Mouse (Mus musculus): ENCODE results near the gene Adam8. TPM values are rescaled to one million over a fixed set of nuclear protein-coding genes. Genes with fewer than 3 reads are reported as not detected.

Gene Adam8
- polyA plus RNA-seq, 1 experiment from 2014 or later: 2.7 TPM

DNA sequence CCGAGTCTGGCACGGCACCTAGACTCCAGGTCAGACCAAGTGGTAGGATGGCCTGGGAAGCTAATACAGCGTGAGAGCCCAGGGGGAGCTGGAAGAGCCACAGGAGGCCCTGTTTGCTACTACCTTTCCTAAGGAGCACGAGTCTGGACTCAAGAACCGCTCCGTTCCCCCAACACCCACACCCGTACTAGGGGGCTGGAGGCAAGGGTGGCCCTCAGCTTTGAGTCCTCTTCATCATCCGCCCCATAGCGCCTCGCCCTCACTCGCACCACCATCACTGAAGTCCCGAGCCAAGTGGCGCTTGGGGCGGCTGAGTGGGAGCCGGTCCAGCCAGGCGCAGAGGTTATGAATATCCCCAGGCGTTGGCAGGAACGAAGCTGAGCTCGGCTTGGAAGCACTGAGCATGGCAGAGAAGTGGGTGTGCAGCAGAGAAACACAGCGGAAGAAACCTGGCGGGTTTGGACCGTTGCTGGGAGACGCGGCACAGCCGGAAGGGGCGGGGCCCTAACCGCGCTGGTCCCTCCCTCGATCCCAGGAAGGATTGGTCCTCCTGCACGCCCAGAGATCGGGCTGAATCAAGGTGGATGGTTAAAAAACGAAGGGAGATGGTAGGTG is 14.0 kb downstream of the Adam8 start, which contains the start of gene 6430531B16Rik:
Gene 6430531B16Rik, minus strand, starts transcription at position 478 of the 615 bp plus-strand sequence.
- Histone ChIP-seq H3K27me3 (replicated peaks) (no peaks in the 10 kb centered on the region), H3K36me3 (no peaks in the 10 kb centered on the region), H3K9ac (no peak within 1 kb of the TSS; the same call in 1 of the 2 replicates), H3K4me2 (peak within 1 kb of the TSS; percentile 92), H3K9me3 (no peaks in the 10 kb centered on the region), H3K4me3 (replicated peaks) (peak within 1 kb of the TSS; percentile 59), H3K27ac (no peak within 1 kb of the TSS), H3K4me1 (peaks cover 12% of the 10 kb centered on the region)
- WGBS: 5% methylated on average over 32 of the region's 32 CpGs
- peak; percentile 88 for ATAC-seq (ENCODE audit: insufficient read depth, low FRiP score, low read depth)

DNA sequence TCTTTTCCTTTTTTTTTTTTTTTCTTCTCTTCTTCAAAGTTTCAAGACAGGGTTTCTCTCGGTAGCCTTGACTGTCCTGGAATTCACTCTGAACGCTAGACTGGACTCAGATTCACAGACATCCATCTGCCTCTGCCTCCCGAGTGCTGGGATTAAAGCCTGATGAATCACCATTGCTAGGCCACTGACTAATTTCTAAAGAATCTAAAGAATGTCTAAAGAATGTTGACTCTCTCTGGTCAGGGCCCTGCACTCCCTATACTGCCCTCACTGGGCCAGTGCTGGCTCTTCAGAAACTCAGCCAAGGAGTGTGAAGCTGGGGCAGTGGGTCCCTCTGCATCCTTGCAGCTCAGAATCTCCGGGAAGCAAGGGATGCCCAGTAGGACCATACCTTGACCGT is 16.9 kb downstream of the Adam8 start:
- no peak overlapping the region for H3K9ac ChIP-seq
- WGBS: 47% methylated on average over 5 of the region's 5 CpGs

DNA sequence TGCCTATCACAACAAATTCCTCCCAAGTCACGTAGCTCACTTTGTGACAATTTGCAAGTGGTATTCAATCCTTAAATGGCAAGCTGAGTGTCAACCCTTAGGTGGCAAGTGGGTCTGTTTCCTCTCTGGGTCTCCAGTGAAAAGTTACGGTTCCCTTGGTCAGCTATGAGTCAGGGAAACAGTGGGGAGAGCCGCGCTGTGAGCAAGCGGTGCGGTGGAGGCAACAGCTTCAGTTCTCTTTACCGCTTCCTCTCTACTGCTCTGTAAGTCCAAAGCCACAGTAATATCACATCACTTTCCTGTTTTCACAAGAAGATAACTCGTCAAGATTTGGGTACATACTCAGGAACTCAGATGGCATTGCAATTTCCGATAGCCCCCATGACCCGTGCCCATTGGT is 18.1 kb downstream of the Adam8 start:
- H3K4me3 ChIP-seq (replicated peaks): no peak overlapping the region
- 82% methylated on average over 10 of the region's 10 CpGs for WGBS
- no peak for ATAC-seq (ENCODE audit: insufficient read depth, low FRiP score, low read depth)
- H3K27me3 ChIP-seq (replicated peaks): no peaks in the 10 kb centered on the region
- H3K4me1 ChIP-seq: peaks cover 12% of the 10 kb centered on the region
- no peak overlapping the region for H3K27ac ChIP-seq
- H3K9ac ChIP-seq: no peak overlapping the region
- H3K9me3 ChIP-seq: no peaks in the 10 kb centered on the region
- no peaks in the 10 kb centered on the region for H3K36me3 ChIP-seq
- no peak overlapping the region for H3K4me2 ChIP-seq

More for the DNA sequence above, 16.9 kb downstream of the Adam8 start:
- Histone ChIP-seq H3K27ac (no peak overlapping the region), H3K9me3 (no peaks in the 10 kb centered on the region), H3K4me2 (no peak overlapping the region), H3K4me1 (peaks cover 12% of the 10 kb centered on the region), H3K36me3 (no peaks in the 10 kb centered on the region), H3K4me3 (replicated peaks) (no peak overlapping the region), H3K27me3 (replicated peaks) (no peaks in the 10 kb centered on the region)
- no peak for ATAC-seq (ENCODE audit: insufficient read depth, low FRiP score, low read depth)

DNA sequence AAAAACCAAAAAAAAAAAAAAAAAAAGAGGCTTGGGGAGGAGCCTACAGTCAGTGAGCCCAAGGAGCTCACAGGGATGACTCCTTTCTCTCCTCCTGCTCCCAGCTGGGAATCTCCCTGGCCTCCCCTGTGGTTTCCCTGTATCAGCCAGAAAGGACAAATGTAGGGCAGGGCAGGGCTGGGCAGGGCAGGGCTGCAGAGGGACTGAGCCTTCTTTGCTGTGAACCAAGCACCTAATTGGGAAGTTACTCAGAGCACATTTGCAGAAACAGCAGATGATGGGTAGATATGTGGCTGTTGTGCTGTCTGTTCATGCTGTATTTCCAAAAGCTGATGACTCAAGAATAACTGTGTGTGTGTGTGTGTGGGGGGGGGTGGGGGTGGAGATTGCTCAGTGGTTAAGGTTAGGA is 19.4 kb downstream of the Adam8 start:
- ATAC-seq (ENCODE audit: insufficient read depth, low FRiP score, low read depth): no peak

DNA sequence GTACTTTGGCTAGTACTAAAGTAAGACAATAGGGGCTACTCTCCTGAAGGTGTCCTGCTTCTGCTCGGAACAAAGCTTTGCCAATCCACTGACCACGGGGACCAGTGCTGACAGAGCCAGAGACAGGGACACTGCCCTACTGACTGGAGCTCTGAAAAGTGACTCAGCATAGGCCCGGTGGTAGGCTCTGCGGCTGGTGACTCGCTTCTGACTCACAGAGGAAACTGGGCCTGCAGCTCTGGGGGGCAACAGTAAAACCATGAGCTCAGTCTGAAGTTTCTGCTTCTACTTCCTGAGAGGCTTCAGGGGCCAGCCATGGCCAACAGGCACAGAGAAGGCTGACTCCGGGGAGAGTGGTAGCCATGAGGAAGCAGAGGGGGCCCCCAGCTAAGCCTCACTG is 20.9 kb downstream of the Adam8 start:
- Histone ChIP-seq H3K27ac (peak overlapping the region; percentile 59), H3K36me3 (no peaks in the 10 kb centered on the region), H3K27me3 (replicated peaks) (no peaks in the 10 kb centered on the region), H3K4me1 (no peaks in the 10 kb centered on the region), H3K9ac (no peak overlapping the region), H3K4me2 (no peak overlapping the region), H3K4me3 (replicated peaks) (no peak overlapping the region), H3K9me3 (no peaks in the 10 kb centered on the region)
- 50% methylated on average over 6 of the region's 6 CpGs for WGBS
- ATAC-seq (ENCODE audit: insufficient read depth, low FRiP score, low read depth): no peak

More for the DNA sequence above, 19.4 kb downstream of the Adam8 start:
- Histone ChIP-seq H3K27me3 (replicated peaks) (no peaks in the 10 kb centered on the region), H3K9me3 (no peaks in the 10 kb centered on the region), H3K4me2 (no peak overlapping the region), H3K9ac (no peak overlapping the region), H3K27ac (no peak overlapping the region), H3K36me3 (no peaks in the 10 kb centered on the region), H3K4me1 (no peaks in the 10 kb centered on the region), H3K4me3 (replicated peaks) (no peak overlapping the region)

DNA sequence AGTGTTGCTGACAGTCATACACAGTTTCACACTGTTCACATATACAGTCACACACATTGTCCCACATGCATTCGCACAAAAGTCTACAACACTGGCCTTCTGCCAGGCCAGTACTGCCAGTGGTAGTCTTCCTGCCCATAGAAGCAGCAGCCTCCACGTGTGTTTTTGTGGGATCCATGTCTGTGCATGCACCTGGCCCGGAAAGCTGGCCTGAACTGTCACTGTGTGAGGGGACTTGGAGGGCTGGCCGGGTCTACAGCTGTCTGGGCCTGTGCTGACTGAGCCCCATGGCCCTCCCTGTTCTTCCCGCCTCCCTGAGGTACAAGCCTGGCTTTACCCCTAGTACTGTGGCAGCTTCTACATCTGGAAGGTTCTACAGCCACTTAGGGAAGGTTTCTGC is 21.4 kb downstream of the Adam8 start:
- Histone ChIP-seq H3K4me2 (no peak overlapping the region), H3K27ac (peak overlapping the region; percentile 49; the same call in 1 of the 2 replicates), H3K9ac (no peak overlapping the region), H3K9me3 (no peaks in the 10 kb centered on the region), H3K36me3 (no peaks in the 10 kb centered on the region), H3K4me3 (replicated peaks) (no peak overlapping the region), H3K27me3 (replicated peaks) (no peaks in the 10 kb centered on the region), H3K4me1 (no peaks in the 10 kb centered on the region)
- ATAC-seq (ENCODE audit: insufficient read depth, low FRiP score, low read depth): no peak
- 71% methylated on average over 5 of the region's 5 CpGs for WGBS

DNA sequence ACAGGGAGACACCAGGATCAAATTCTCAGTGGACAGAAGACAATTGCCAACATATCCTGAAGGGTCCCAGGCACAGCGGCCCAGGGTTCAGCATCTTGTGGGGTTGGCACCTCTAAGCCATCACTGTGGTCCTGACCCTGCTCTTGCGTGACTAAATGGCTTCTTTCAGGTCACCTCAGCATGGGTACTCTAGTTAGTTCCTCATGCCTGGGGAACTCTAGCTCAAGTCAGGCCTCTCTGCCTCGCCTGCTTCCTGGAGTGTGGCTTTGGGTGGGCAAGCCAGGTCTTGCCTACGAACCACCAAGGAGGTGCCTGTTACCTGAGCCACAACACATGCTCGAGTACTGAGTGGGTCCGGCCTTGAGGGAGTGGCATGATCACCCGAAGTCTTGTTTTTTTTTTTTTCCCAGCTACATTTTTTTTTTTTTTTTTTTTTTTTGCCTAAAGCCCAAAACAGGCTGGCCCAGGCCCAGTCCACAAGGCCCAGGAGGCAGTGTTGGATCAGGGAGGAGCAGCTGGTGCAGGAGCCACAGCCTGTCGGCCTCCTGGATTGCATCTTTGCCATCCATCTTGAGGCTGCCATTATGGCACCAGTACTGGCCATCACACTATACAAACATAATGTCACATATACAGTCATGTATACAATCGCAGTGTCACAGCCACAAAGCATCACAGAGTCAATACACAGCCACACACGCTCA is 22.0 kb downstream of the Adam8 start:
- Histone ChIP-seq H3K27ac (peak overlapping the region; percentile 49; the same call in 1 of the 2 replicates), H3K4me2 (no peak overlapping the region), H3K36me3 (no peaks in the 10 kb centered on the region), H3K4me1 (no peaks in the 10 kb centered on the region), H3K27me3 (replicated peaks) (no peaks in the 10 kb centered on the region), H3K4me3 (replicated peaks) (no peak overlapping the region), H3K9me3 (no peaks in the 10 kb centered on the region), H3K9ac (no peak overlapping the region)
- ATAC-seq (ENCODE audit: insufficient read depth, low FRiP score, low read depth): no peak
- WGBS: 78% methylated on average over 10 of the region's 10 CpGs

DNA sequence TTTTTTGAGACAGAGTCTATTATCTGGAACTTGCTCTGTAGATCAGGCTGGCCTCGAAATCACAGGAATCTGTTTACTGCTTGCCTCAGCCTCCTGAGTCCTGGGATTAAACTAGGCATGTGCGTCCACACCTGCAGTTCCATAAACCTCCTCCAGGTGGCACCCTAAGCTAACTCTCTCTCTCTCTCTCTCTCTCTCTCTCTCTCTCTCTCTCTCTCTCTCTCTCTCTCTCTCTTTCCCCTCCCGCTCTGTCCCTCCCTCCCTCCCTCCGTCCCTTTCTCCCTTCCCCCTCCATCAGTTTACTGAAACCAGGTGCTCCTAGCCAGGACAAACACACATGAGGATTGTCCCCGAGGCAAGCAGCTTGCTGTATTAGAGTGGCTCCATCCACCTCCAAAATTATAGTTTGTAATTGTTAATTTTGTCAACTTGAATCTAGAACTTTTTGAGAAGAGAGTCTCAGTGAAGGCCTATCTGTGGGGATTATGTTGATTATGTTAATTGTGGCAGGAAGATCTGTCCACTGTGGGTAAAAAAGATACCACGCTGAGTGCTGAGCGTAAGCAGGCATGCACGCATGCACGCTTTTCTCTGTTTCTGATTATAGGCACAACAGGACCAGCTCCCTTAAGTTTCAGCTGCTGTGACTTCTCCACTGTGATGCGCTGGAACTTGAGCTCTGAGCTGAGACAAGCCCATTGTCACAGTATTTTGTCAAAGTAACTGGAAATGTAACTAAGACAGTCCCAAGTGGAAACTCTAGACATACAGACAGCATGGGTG is 22.8 kb downstream of the Adam8 start:
- Histone ChIP-seq H3K27ac (0 out of 2 replicates have a peak overlapping the region, but pooled peaks have one; percentile 44), H3K9me3 (no peaks in the 10 kb centered on the region), H3K36me3 (no peaks in the 10 kb centered on the region), H3K4me2 (no peak overlapping the region), H3K27me3 (replicated peaks) (no peaks in the 10 kb centered on the region), H3K4me3 (replicated peaks) (no peak overlapping the region), H3K9ac (no peak overlapping the region), H3K4me1 (no peaks in the 10 kb centered on the region)
- WGBS: 40% methylated on average over 10 of the region's 10 CpGs
- ATAC-seq (ENCODE audit: insufficient read depth, low FRiP score, low read depth): no peak

DNA sequence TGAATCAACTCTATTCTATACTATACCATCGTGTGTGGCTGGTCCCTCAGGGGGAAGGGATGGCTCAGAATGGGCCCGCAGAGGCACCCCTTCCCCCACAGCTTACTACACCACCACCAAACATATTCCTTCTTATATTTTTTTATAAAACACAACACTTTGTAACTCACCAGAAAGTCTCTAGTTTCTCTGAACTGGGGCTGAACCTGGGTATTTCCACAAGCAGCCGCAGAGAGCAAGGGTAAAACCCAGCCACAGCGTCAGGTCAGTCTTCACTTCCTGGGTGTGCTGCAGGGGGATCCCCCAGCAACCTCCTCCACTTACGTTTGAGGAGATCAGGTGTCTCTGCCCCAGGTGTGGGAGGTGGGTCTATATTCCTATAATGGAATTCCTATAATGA is 23.9 kb downstream of the Adam8 start:
- H3K9ac ChIP-seq: no peak overlapping the region
- no peaks in the 10 kb centered on the region for H3K36me3 ChIP-seq
- no peak overlapping the region for H3K4me3 ChIP-seq (replicated peaks)
- no peaks in the 10 kb centered on the region for H3K27me3 ChIP-seq (replicated peaks)
- H3K27ac ChIP-seq: no peak overlapping the region
- H3K9me3 ChIP-seq: no peaks in the 10 kb centered on the region
- no peak overlapping the region for H3K4me2 ChIP-seq
- no peak for ATAC-seq (ENCODE audit: insufficient read depth, low FRiP score, low read depth)
- H3K4me1 ChIP-seq: no peaks in the 10 kb centered on the region
- WGBS: 49% methylated on average over 5 of the region's 5 CpGs

DNA sequence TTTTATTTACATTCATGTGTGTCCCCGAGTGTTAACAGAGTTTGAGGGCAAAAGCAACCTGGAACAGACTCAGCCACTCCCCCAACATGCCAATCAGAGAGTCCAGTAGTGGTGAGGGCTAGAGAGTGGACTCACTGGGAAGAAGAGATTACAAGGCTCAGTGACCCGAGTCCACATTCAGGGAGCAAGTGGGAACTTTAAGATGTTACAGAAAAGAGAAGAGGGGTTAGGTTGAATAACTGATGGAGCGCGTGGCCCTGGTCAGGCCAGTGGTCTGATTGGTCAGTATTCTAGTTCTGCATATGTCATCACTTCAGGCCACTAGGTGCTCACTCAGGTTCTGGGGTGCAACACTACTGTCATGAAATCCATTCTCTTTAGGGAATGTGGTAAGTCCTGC is 25.2 kb downstream of the Adam8 start:
- no peaks in the 10 kb centered on the region for H3K4me1 ChIP-seq
- 26% methylated on average over 4 of the region's 4 CpGs for WGBS
- H3K27me3 ChIP-seq (replicated peaks): no peaks in the 10 kb centered on the region
- no peak overlapping the region for H3K4me3 ChIP-seq (replicated peaks)
- H3K4me2 ChIP-seq: no peak overlapping the region
- H3K9ac ChIP-seq: no peak overlapping the region
- H3K36me3 ChIP-seq: no peaks in the 10 kb centered on the region
- no peak for ATAC-seq (ENCODE audit: insufficient read depth, low FRiP score, low read depth)
- no peak overlapping the region for H3K27ac ChIP-seq
- H3K9me3 ChIP-seq: no peaks in the 10 kb centered on the region

DNA sequence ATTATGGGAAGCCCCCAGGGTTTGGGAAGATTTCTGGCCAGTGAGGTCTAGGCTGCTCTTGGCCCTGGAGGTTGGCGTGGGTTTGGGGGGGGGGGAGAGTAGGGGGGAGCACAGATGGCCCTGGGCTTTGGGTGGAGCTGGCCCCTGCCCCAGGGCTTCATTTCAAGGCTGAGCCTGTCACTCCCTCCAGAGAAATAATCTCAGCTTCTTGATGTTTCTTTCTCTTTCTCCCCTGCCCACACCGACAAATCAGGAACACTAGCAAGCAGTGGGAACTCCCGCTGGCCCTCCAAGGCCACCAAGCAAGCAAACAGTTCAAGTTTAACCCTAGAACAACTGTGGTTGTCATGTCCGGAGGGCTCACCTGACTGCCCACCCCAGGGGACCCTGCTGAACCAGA is 28.5 kb downstream of the Adam8 start:
- no peak overlapping the region for H3K9ac ChIP-seq
- no peaks in the 10 kb centered on the region for H3K27me3 ChIP-seq (replicated peaks)
- no peaks in the 10 kb centered on the region for H3K36me3 ChIP-seq
- H3K9me3 ChIP-seq: no peaks in the 10 kb centered on the region
- H3K4me3 ChIP-seq (replicated peaks): no peak overlapping the region
- H3K27ac ChIP-seq: no peak overlapping the region
- no peaks in the 10 kb centered on the region for H3K4me1 ChIP-seq
- WGBS: 50% methylated on average over 4 of the region's 4 CpGs
- ATAC-seq (ENCODE audit: insufficient read depth, low FRiP score, low read depth): no peak
- H3K4me2 ChIP-seq: no peak overlapping the region

DNA sequence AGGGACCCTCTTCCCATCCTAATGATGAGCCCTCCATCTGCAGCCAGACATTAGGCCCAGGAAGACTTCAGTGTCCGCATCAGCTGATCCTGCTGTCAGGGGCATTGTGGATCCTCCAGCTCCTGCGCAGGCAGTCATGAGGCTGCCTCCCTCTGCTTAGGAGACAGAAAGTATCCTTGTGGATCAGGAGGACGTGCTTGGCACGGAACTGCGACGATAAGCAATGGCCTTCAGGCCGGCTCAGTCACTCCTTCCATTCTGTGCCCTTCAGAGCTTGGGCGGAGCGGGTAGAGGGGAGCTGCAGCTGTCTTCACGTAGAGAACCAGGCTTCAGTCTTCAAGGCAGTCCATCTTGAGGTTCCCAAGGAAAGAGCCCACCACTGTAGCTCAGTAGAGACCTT is 31.2 kb downstream of the Adam8 start:
- Histone ChIP-seq H3K9ac (no peak overlapping the region), H3K4me2 (no peak overlapping the region), H3K27ac (no peak overlapping the region), H3K4me1 (0 out of 2 replicates have a peak, but pooled peaks cover 4% of the 10 kb centered on the region), H3K4me3 (replicated peaks) (no peak overlapping the region), H3K27me3 (replicated peaks) (no peaks in the 10 kb centered on the region), H3K36me3 (no peaks in the 10 kb centered on the region), H3K9me3 (no peaks in the 10 kb centered on the region)
- 85% methylated on average over 10 of the region's 10 CpGs for WGBS
- no peak for ATAC-seq (ENCODE audit: insufficient read depth, low FRiP score, low read depth)
